Mouse (Mus musculus): Measurements from ENCODE around the gene Cela1. TPM values are rescaled to one million over a fixed set of nuclear protein-coding genes. Genes with fewer than 3 reads are reported as not detected.

The Cela1 gene
- total and polyA plus RNA-seq, 3 experiments, result 0.54 to 2.9 TPM; not detected in 1

GRCm38 (mm10) chr15:100675486-100675885 is 12.2 kb downstream of the Cela1 start:
- no peak for TF ChIP-seq TAL1 (conservative IDR thresholded peaks at IDR 0.05; ENCODE audit: low read depth, low read length)
- no peak for TF ChIP-seq POLR2AphosphoS5 (IDR thresholded peaks at IDR 0.05; ENCODE audit: insufficient replicate concordance, low read depth, low read length)
- no peak for TF ChIP-seq CTCF (IDR thresholded peaks at IDR 0.05; ENCODE audit: low read depth, low read length)
- no peak for TF ChIP-seq GATA1 (IDR thresholded peaks at IDR 0.05; ENCODE audit: borderline replicate concordance, low read length)
- no peak for TF ChIP-seq GATA2 (IDR thresholded peaks at IDR 0.05; ENCODE audit: borderline replicate concordance, low read depth, low read length)
- DNase-seq (ENCODE audit: low spot score), result no peak
- H3K4me1 ChIP-seq (ENCODE audit: insufficient read depth, low read depth, low read length), result peaks cover 36% of the 10 kb centered on the region
- no peaks in the 10 kb centered on the region for H3K27me3 ChIP-seq (ENCODE audit: insufficient read depth, low read length)
- no peak for ATAC-seq (ENCODE audit: extremely low read depth, insufficient number of reproducible peaks, low FRiP score, poor library complexity, severe bottlenecking)
- H3K4me3 ChIP-seq (ENCODE audit: low read depth, low read length), result no peak overlapping the region
- H3K9me3 ChIP-seq (replicated peaks), result no peaks in the 10 kb centered on the region
- H3K36me3 ChIP-seq (replicated peaks), result no peaks in the 10 kb centered on the region

DNA sequence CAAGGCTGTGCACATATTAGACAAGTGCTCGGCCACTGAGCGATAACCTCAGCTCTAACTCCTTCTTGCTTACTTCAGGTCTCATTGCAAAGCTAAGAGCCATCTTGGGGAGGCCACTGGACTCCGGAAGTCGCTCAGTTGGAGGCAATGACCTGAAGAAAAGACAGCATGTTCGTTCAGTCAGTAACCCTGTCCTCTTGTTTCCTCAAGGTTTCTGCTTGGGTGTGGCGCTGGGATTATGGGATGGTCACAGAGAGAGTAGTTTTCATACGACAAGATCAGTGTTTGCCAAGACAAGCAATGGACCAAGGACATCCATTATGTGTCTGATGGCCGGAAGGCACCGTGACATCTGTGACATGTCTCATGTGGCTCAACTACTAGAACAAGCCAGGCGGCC is 13.2 kb downstream of the Cela1 start:
- TF ChIP-seq GATA2 (IDR thresholded peaks at IDR 0.05; ENCODE audit: borderline replicate concordance, low read depth, low read length) (no peak), POLR2AphosphoS5 (IDR thresholded peaks at IDR 0.05; ENCODE audit: insufficient replicate concordance, low read depth, low read length) (no peak)
- DNase-seq (ENCODE audit: low spot score) (no peak), ATAC-seq (ENCODE audit: extremely low read depth, insufficient number of reproducible peaks, low FRiP score, poor library complexity, severe bottlenecking) (no peak)
- Histone ChIP-seq H3K4me1 (ENCODE audit: insufficient read depth, low read depth, low read length) (peaks cover 35% of the 10 kb centered on the region), H3K9me3 (replicated peaks) (no peaks in the 10 kb centered on the region), H3K36me3 (replicated peaks) (no peaks in the 10 kb centered on the region), H3K4me3 (ENCODE audit: low read depth, low read length) (no peak overlapping the region), H3K27me3 (ENCODE audit: insufficient read depth, low read length) (peaks cover under 1% of the 10 kb centered on the region; the same call in 1 of the 2 replicates)

DNA sequence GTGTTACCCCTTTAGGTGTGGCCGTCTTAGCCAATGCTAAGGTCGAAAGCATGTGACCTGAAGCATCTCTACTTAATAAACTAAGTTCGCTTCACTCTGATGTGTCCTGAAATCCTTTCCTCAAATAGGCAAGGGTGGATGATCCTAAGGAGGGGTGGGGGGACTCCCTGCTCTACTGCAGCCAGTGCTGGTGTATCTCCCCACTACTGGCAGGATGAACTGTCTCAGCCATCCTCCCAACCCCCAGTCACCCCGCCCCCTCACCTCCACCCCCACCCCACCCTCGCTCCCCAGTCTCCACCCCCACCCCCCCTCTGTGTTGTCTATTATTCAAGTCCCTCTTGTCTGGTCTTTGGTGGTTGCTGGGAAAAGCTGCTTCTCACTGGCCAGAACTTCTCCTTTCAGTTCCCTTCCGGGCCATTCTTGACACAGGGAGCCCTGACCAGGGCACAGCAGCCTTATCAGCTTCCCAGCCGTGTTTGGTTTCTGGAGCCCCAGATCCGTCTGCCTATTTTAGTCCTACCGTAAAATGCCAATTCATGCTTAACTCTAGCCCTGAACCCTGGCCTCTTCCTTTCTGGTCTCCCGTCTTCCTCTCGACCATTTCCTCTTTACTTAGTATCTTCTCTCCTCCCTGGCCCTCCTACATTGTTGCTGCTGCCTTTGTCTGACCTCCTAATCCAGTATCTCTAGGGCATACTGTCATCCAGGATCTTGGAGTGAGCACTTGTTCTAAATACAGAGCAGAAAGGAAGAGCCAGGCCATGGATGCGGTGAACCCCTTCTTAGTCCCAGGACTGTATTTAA is 13.9 kb downstream of the Cela1 start:
- H3K27me3 ChIP-seq (ENCODE audit: insufficient read depth, low read length), result peaks cover 7% of the 10 kb centered on the region; the same call in 1 of the 2 replicates
- H3K4me3 ChIP-seq (ENCODE audit: low read depth, low read length), result peak overlapping the region; percentile 50; the same call in 1 of the 2 replicates
- DNase-seq (ENCODE audit: low spot score), result peak; percentile 86
- TF ChIP-seq GATA2 (IDR thresholded peaks at IDR 0.05; ENCODE audit: borderline replicate concordance, low read depth, low read length), result no peak
- no peak for TF ChIP-seq CTCF (IDR thresholded peaks at IDR 0.05; ENCODE audit: low read depth, low read length)
- TF ChIP-seq POLR2AphosphoS5 (IDR thresholded peaks at IDR 0.05; ENCODE audit: insufficient replicate concordance, low read depth, low read length), result no peak
- no peak; the same call in 1 of the 2 replicates for TF ChIP-seq TAL1 (conservative IDR thresholded peaks at IDR 0.05; ENCODE audit: low read depth, low read length)
- TF ChIP-seq GATA1 (IDR thresholded peaks at IDR 0.05; ENCODE audit: borderline replicate concordance, low read length), result no peak
- peak; percentile 86 for ATAC-seq (ENCODE audit: extremely low read depth, insufficient number of reproducible peaks, low FRiP score, poor library complexity, severe bottlenecking)
- H3K4me1 ChIP-seq (ENCODE audit: insufficient read depth, low read depth, low read length), result peaks cover 42% of the 10 kb centered on the region
- no peaks in the 10 kb centered on the region for H3K9me3 ChIP-seq (replicated peaks)
- no peaks in the 10 kb centered on the region for H3K36me3 ChIP-seq (replicated peaks)

DNA sequence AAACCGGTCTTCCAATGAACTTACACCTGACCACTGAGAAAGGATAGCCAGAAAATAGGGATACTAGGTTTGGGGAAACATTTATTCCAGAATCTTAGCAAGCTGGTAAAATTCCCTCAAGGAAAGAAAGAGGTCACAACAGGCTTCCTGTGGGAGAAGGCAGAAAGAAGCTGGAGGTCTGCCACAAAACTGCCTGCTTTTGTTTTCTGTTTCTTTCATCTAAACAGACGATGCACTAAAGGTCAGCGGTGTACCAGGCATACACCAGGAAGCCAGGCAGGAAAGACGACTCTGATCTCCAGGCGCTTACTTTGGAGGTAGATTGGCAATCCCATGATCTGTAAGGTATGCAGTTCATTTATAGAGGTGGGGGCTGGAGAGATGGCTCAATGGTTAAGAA is 16.9 kb downstream of the Cela1 start:
- Histone ChIP-seq H3K9me3 (replicated peaks) (no peaks in the 10 kb centered on the region), H3K4me1 (ENCODE audit: insufficient read depth, low read depth, low read length) (peaks cover 49% of the 10 kb centered on the region), H3K4me3 (ENCODE audit: low read depth, low read length) (no peak overlapping the region), H3K36me3 (replicated peaks) (no peaks in the 10 kb centered on the region), H3K27me3 (ENCODE audit: insufficient read depth, low read length) (peaks cover 19% of the 10 kb centered on the region)
- TF ChIP-seq GATA2 (IDR thresholded peaks at IDR 0.05; ENCODE audit: borderline replicate concordance, low read depth, low read length) (no peak), POLR2AphosphoS5 (IDR thresholded peaks at IDR 0.05; ENCODE audit: insufficient replicate concordance, low read depth, low read length) (no peak), CTCF (IDR thresholded peaks at IDR 0.05; ENCODE audit: low read depth, low read length) (no peak), TAL1 (conservative IDR thresholded peaks at IDR 0.05; ENCODE audit: low read depth, low read length) (no peak), GATA1 (IDR thresholded peaks at IDR 0.05; ENCODE audit: borderline replicate concordance, low read length) (no peak)
- DNase-seq (ENCODE audit: low spot score), result no peak
- no peak for ATAC-seq (ENCODE audit: extremely low read depth, insufficient number of reproducible peaks, low FRiP score, poor library complexity, severe bottlenecking)

GRCm38 (mm10) chr15:100670004-100670403 is 17.7 kb downstream of the Cela1 start:
- DNase-seq (ENCODE audit: low spot score) (no peak), ATAC-seq (ENCODE audit: extremely low read depth, insufficient number of reproducible peaks, low FRiP score, poor library complexity, severe bottlenecking) (no peak)

GRCm38 (mm10) chr15:100669337-100669736 is 18.4 kb downstream of the Cela1 start, which contains the start of gene Bin2:
Bin2 (minus strand) TSS chr15:100669553.
- H3K4me1 ChIP-seq (ENCODE audit: insufficient read depth, low read depth, low read length), result peaks cover 46% of the 10 kb centered on the region
- no peaks in the 10 kb centered on the region for H3K36me3 ChIP-seq (replicated peaks)
- peaks cover 22% of the 10 kb centered on the region for H3K27me3 ChIP-seq (ENCODE audit: insufficient read depth, low read length)
- H3K9me3 ChIP-seq (replicated peaks), result no peaks in the 10 kb centered on the region
- H3K4me3 ChIP-seq (ENCODE audit: low read depth, low read length), result peak within 1 kb of the TSS; percentile 54; the same call in 1 of the 2 replicates
- TF ChIP-seq CTCF (IDR thresholded peaks at IDR 0.05; ENCODE audit: low read depth, low read length), result no peak
- no peak for TF ChIP-seq TAL1 (conservative IDR thresholded peaks at IDR 0.05; ENCODE audit: low read depth, low read length)
- TF ChIP-seq GATA1 (IDR thresholded peaks at IDR 0.05; ENCODE audit: borderline replicate concordance, low read length), result no peak
- no peak for TF ChIP-seq GATA2 (IDR thresholded peaks at IDR 0.05; ENCODE audit: borderline replicate concordance, low read depth, low read length)
- no peak for TF ChIP-seq POLR2AphosphoS5 (IDR thresholded peaks at IDR 0.05; ENCODE audit: insufficient replicate concordance, low read depth, low read length)
- DNase-seq (ENCODE audit: low spot score) (no peak), ATAC-seq (ENCODE audit: extremely low read depth, insufficient number of reproducible peaks, low FRiP score, poor library complexity, severe bottlenecking) (no peak)

More at GRCm38 (mm10) chr15:100670004-100670403, 17.7 kb downstream of the Cela1 start:
- peaks cover 46% of the 10 kb centered on the region for H3K4me1 ChIP-seq (ENCODE audit: insufficient read depth, low read depth, low read length)
- no peak for TF ChIP-seq GATA2 (IDR thresholded peaks at IDR 0.05; ENCODE audit: borderline replicate concordance, low read depth, low read length)
- no peak for TF ChIP-seq GATA1 (IDR thresholded peaks at IDR 0.05; ENCODE audit: borderline replicate concordance, low read length)
- no peak for TF ChIP-seq TAL1 (conservative IDR thresholded peaks at IDR 0.05; ENCODE audit: low read depth, low read length)
- TF ChIP-seq POLR2AphosphoS5 (IDR thresholded peaks at IDR 0.05; ENCODE audit: insufficient replicate concordance, low read depth, low read length), result no peak
- TF ChIP-seq CTCF (IDR thresholded peaks at IDR 0.05; ENCODE audit: low read depth, low read length), result no peak
- H3K4me3 ChIP-seq (ENCODE audit: low read depth, low read length), result no peak overlapping the region
- peaks cover 19% of the 10 kb centered on the region for H3K27me3 ChIP-seq (ENCODE audit: insufficient read depth, low read length)
- no peaks in the 10 kb centered on the region for H3K9me3 ChIP-seq (replicated peaks)
- no peaks in the 10 kb centered on the region for H3K36me3 ChIP-seq (replicated peaks)
